Mouse (Mus musculus): ENCODE results near the gene Mogs. TPM values are rescaled to one million over a fixed set of nuclear protein-coding genes. Genes with fewer than 3 reads are reported as not detected.

The Mogs gene
- total and polyA plus RNA-seq, 2 experiments from 2014 or later = 18.8 to 40.3 TPM

- ATAC-seq (ENCODE audit: low FRiP score) (no peak), DNase-seq (ENCODE audit: low spot score) (no peak)
- Histone ChIP-seq H3K4me2 (ENCODE audit: low read depth, low read length, poor library complexity, severe bottlenecking) (no peak overlapping the region), H3K27ac (ENCODE audit: low read depth, low read length) (no peak overlapping the region), H3K4me3 (ENCODE audit: low read depth, low read length) (0 out of 2 replicates have a peak overlapping the region, but pooled peaks have one; percentile 1), H3K36me3 (ENCODE audit: insufficient read depth, low read length) (no peaks in the 10 kb centered on the region), H3K4me1 (ENCODE audit: insufficient read depth, low read length) (peaks cover 3% of the 10 kb centered on the region; the same call in 1 of the 2 replicates), H3K9me3 (ENCODE audit: low read length) (no peaks in the 10 kb centered on the region), H3K27me3 (ENCODE audit: insufficient read depth, low read length) (peaks cover 87% of the 10 kb centered on the region), H3K9ac (replicated peaks; ENCODE audit: low read length, poor library complexity, severe bottlenecking) (no peak overlapping the region)
- 2% methylated on average over 69 of the region's 69 CpGs for whole genome bisulfite sequencing
- no peak for TF ChIP-seq CTCF (IDR thresholded peaks at IDR 0.05)
Measured at GRCm38 (mm10) chr6:83069488-83070246, 45.6 kb upstream of the Mogs start.

- no peak for TF ChIP-seq CTCF (IDR thresholded peaks at IDR 0.05)
- H3K36me3 ChIP-seq (ENCODE audit: insufficient read depth, low read length) = no peaks in the 10 kb centered on the region
- H3K27me3 ChIP-seq (ENCODE audit: insufficient read depth, low read length) = peaks cover 87% of the 10 kb centered on the region
- no peak within 1 kb of the TSS for H3K27ac ChIP-seq (ENCODE audit: low read depth, low read length)
- H3K9ac ChIP-seq (replicated peaks; ENCODE audit: low read length, poor library complexity, severe bottlenecking) = no peak within 1 kb of the TSS
- ATAC-seq (ENCODE audit: low FRiP score) (no peak), DNase-seq (ENCODE audit: low spot score) (no peak)
- peaks cover 3% of the 10 kb centered on the region; the same call in 1 of the 2 replicates for H3K4me1 ChIP-seq (ENCODE audit: insufficient read depth, low read length)
- H3K9me3 ChIP-seq (ENCODE audit: low read length) = no peaks in the 10 kb centered on the region
- H3K4me3 ChIP-seq (ENCODE audit: low read depth, low read length) = peak within 1 kb of the TSS; percentile 12; the same call in 1 of the 2 replicates
- 5% methylated on average over 10 of the region's 10 CpGs for WGBS
- H3K4me2 ChIP-seq (ENCODE audit: low read depth, low read length, poor library complexity, severe bottlenecking) = no peak within 1 kb of the TSS
Measured at GRCm38 (mm10) chr6:83070247-83070310, 45.2 kb upstream of the Mogs start, which contains the start of gene Tlx2. Gene Tlx2 (minus strand): TSS chr6:83070293.

DNA sequence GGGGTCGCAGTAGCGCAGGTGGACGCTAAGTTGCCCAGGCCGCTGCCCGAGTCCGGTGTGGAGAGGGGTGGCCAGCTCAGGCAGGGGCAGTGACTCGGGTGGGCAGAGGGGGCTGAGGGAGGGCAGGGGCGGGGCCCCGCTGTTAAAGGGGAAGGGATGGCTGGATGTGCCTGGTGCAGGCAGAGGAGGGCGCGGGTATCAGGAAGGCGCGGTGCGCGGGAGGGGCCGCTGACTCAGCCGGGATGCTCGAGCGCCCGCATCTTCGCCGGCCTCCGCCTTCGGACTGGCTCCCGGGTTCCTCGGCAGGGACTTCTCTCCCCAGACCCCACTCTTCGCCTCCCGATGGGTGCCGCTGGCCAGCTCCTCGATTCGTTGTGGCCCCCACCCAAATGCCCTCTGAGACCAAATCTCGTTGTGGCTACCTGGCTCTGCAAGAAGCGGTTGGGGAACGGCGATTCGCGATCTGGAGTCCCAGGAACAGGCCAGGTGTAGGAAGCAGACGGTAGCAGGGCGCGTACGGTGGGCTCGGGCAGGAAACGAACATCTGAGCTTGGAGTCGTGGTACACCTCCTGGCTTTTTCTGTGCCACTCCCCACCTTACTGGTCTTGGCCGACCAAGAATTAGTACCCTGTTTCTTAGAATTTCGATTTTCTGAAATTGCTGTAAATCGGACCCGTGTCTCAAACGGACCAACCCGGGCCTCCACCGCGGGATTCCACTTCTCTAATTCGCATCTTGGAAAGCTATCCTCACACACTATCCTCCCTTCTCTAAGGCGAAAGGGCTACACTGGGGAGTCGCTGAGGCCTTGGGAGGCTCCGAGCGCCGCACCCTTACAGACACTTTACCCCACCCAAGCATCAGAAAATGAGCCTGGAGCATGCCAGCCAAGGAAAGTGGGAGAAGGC is 44.7 kb upstream of the Mogs start:
- DNase-seq (ENCODE audit: low spot score) = no peak
- under 1% methylated on average over 56 of the region's 58 CpGs for WGBS

GRCm38 (mm10) chr6:83071220-83071619 is 44.1 kb upstream of the Mogs start:
- no peak overlapping the region for H3K9ac ChIP-seq (replicated peaks; ENCODE audit: low read length, poor library complexity, severe bottlenecking)
- WGBS = 0% methylated on average over 24 of the region's 24 CpGs
- H3K36me3 ChIP-seq (ENCODE audit: insufficient read depth, low read length) = no peaks in the 10 kb centered on the region
- H3K27me3 ChIP-seq (ENCODE audit: insufficient read depth, low read length) = peaks cover 80% of the 10 kb centered on the region
- ATAC-seq (ENCODE audit: low FRiP score) = 0 out of 2 replicates have a peak, but pooled peaks have one; percentile 8
- no peak overlapping the region for H3K27ac ChIP-seq (ENCODE audit: low read depth, low read length)
- peaks cover 3% of the 10 kb centered on the region; the same call in 1 of the 2 replicates for H3K4me1 ChIP-seq (ENCODE audit: insufficient read depth, low read length)
- no peak overlapping the region for H3K4me3 ChIP-seq (ENCODE audit: low read depth, low read length)
- no peak for DNase-seq (ENCODE audit: low spot score)
- H3K4me2 ChIP-seq (ENCODE audit: low read depth, low read length, poor library complexity, severe bottlenecking) = no peak overlapping the region
- no peak for TF ChIP-seq CTCF (IDR thresholded peaks at IDR 0.05)
- no peaks in the 10 kb centered on the region for H3K9me3 ChIP-seq (ENCODE audit: low read length)

More for the DNA sequence above, 44.7 kb upstream of the Mogs start:
- H3K36me3 ChIP-seq (ENCODE audit: insufficient read depth, low read length) = no peaks in the 10 kb centered on the region
- TF ChIP-seq CTCF (IDR thresholded peaks at IDR 0.05) = no peak
- H3K27me3 ChIP-seq (ENCODE audit: insufficient read depth, low read length) = peaks cover 83% of the 10 kb centered on the region
- H3K9me3 ChIP-seq (ENCODE audit: low read length) = no peaks in the 10 kb centered on the region
- H3K9ac ChIP-seq (replicated peaks; ENCODE audit: low read length, poor library complexity, severe bottlenecking) = no peak overlapping the region
- ATAC-seq (ENCODE audit: low FRiP score) = no peak
- peaks cover 3% of the 10 kb centered on the region; the same call in 1 of the 2 replicates for H3K4me1 ChIP-seq (ENCODE audit: insufficient read depth, low read length)
- H3K27ac ChIP-seq (ENCODE audit: low read depth, low read length) = no peak overlapping the region
- H3K4me2 ChIP-seq (ENCODE audit: low read depth, low read length, poor library complexity, severe bottlenecking) = no peak overlapping the region
- H3K4me3 ChIP-seq (ENCODE audit: low read depth, low read length) = 0 out of 2 replicates have a peak overlapping the region, but pooled peaks have one; percentile 1

GRCm38 (mm10) chr6:83074979-83075378 is 40.3 kb upstream of the Mogs start:
- Histone ChIP-seq H3K27me3 (ENCODE audit: insufficient read depth, low read length) (peaks cover 50% of the 10 kb centered on the region), H3K36me3 (ENCODE audit: insufficient read depth, low read length) (no peaks in the 10 kb centered on the region), H3K9ac (replicated peaks; ENCODE audit: low read length, poor library complexity, severe bottlenecking) (no peak overlapping the region), H3K9me3 (ENCODE audit: low read length) (no peaks in the 10 kb centered on the region), H3K4me3 (ENCODE audit: low read depth, low read length) (no peak overlapping the region), H3K27ac (ENCODE audit: low read depth, low read length) (no peak overlapping the region), H3K4me1 (ENCODE audit: insufficient read depth, low read length) (peaks cover 11% of the 10 kb centered on the region), H3K4me2 (ENCODE audit: low read depth, low read length, poor library complexity, severe bottlenecking) (no peak overlapping the region)
- WGBS = 14% methylated on average over 2 of the region's 2 CpGs
- TF ChIP-seq CTCF (IDR thresholded peaks at IDR 0.05) = peak; percentile 34; the same call in 1 of the 2 replicates
- ATAC-seq (ENCODE audit: low FRiP score) = no peak
- no peak for DNase-seq (ENCODE audit: low spot score)
